Mouse (Mus musculus): ENCODE results near the gene Dnah11.

DNA sequence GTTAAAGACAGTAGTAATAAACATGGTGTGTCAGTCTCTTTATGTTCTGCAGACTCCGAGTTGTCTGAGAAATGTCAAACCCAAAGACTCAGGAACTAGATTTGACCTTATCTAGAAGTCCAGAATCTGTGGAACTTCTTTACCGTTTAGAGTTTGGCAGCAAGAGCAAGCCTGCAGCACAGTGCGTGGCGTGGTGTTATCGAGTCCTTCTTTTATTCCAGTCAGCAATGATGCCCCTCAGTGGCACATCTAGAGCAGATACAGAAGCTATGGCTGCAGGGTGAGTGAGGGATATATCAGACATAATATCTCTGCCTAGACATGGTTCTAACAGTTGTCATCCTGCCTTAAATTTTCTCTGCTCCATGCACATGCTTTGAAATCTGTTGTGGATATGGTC lies 336.2 kb downstream of the Dnah11 start:
- TF ChIP-seq POLR2A (IDR thresholded peaks at IDR 0.05; ENCODE audit: extremely low read depth, insufficient read depth, low read length) (no peak), CTCF (IDR thresholded peaks at IDR 0.05; ENCODE audit: low read depth, low read length) (no peak)

All from liver, adult 2 months (tissue).